In the genomic region with DNA sequence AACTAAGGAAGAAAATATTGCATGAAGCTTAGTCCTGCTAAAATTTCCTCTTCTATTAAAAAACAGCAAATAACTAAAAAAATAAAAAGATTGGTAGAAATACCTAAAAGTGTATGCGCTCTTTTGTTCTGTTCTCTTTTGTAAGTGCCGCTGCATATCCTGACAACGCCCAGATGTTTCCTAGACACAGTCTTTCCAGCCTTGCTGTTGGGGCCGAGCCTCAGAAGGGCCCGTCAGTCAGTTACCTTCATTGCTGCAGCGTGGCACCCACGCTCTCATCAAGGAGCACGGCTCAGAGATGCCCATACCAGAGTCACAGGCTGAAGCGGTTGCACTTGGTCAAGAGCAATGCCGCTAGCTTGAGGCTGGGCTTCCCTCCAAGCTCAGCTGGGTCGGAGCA, we compare ENCODE assay signal across 12 mouse cellular contexts.
DNase-seq lines count a peak whose midpoint lies in the region; ATAC-seq and TF ChIP-seq lines count a peak whose summit lies in the region.
"Had no signal": no experiment of that assay in that cellular context is flagged by ENCODE, and none has a peak within 500 bp of the region (broad histone marks: within the 10 kb centered on the region; RNA-seq: fewer than 3 reads in every experiment).

No protein-coding gene starts in this region.

- H3K27ac ChIP-seq in heart, embryonic 10.5 days = peak overlapping the region; percentile 82; the same call in 1 of the 2 replicates
- H3K27ac ChIP-seq in midbrain, embryonic 10.5 days (replicated peaks) = peak overlapping the region; percentile 57; the same call in 1 of the 2 replicates
- H3K27ac ChIP-seq in midbrain, postnatal 0 days (ENCODE audit: low read depth, low read length) = no peak overlapping the region
- H3K27ac ChIP-seq in heart, embryonic 16.5 days (ENCODE audit: low read length) = peak overlapping the region; percentile 44
- 0 out of 2 replicates have a peak overlapping the region, but pooled peaks have one; percentile 35 for H3K27ac ChIP-seq in limb, embryonic 15.5 days
- no peak overlapping the region for H3K27ac ChIP-seq in hindbrain, embryonic 11.5 days (ENCODE audit: low read depth, low read length)
- H3K27ac ChIP-seq: liver, embryonic 13.5 days; midbrain, embryonic 13.5 days had no signal

- H3K4me2 ChIP-seq in midbrain, postnatal 0 days (ENCODE audit: low read depth, low read length, poor library complexity, severe bottlenecking) = no peak overlapping the region
- H3K4me2 ChIP-seq in heart, embryonic 16.5 days (ENCODE audit: low read depth, low read length) = no peak overlapping the region
- H3K4me2 ChIP-seq in limb, embryonic 15.5 days = no peak overlapping the region
- no peak overlapping the region for H3K4me2 ChIP-seq in hindbrain, embryonic 11.5 days (replicated peaks; ENCODE audit: low read depth, low read length)
- H3K4me2 ChIP-seq: intestine, embryonic 15.5 days; liver, embryonic 13.5 days had no signal

- ATAC-seq in midbrain, postnatal 0 days (ENCODE audit: low FRiP score) = no peak
- ATAC-seq in heart, embryonic 16.5 days (replicated peaks; ENCODE audit: extremely low read depth, insufficient read depth, low FRiP score) = no peak
- ATAC-seq in limb, embryonic 15.5 days (ENCODE audit: insufficient number of reproducible peaks, low FRiP score, low TSS enrichment, low read depth) = no peak
- no peak for ATAC-seq in hindbrain, embryonic 11.5 days (ENCODE audit: low FRiP score)

- no peak for DNase-seq in heart, embryonic 10.5 days (ENCODE audit: low spot score)
- DNase-seq in heart, adult 18-20 months = no peak
- no peak for DNase-seq in midbrain, embryonic 10.5 days (ENCODE audit: low spot score)
- no peak for DNase-seq in midbrain, postnatal 0 days (ENCODE audit: low spot score)
- no peak for DNase-seq in right cerebral cortex, postnatal 25 days
- DNase-seq in hindbrain, embryonic 11.5 days (ENCODE audit: low spot score) = no peak
- DNase-seq: cerebellum, adult 8-10 months; liver, embryonic 13.5 days had no signal

- no peaks in the 10 kb centered on the region for H3K27me3 ChIP-seq in heart, embryonic 10.5 days (ENCODE audit: insufficient read depth, poor library complexity, severe bottlenecking)
- H3K27me3 ChIP-seq in midbrain, embryonic 10.5 days (ENCODE audit: low read depth, poor library complexity, severe bottlenecking) = no peaks in the 10 kb centered on the region
- no peaks in the 10 kb centered on the region for H3K27me3 ChIP-seq in midbrain, postnatal 0 days (ENCODE audit: insufficient read depth, low read length)
- H3K27me3 ChIP-seq in heart, embryonic 16.5 days (ENCODE audit: control insufficient read depth, insufficient read depth, low read length) = no peaks in the 10 kb centered on the region
- H3K27me3 ChIP-seq in limb, embryonic 15.5 days = no peaks in the 10 kb centered on the region
- H3K27me3 ChIP-seq in hindbrain, embryonic 11.5 days (ENCODE audit: control insufficient read depth, insufficient read depth, low read length) = no peaks in the 10 kb centered on the region
- H3K27me3 ChIP-seq: intestine, embryonic 15.5 days; liver, embryonic 13.5 days had no signal

- no peaks in the 10 kb centered on the region; the same call in 1 of the 2 replicates for H3K36me3 ChIP-seq in heart, embryonic 10.5 days
- H3K36me3 ChIP-seq in midbrain, embryonic 10.5 days = no peaks in the 10 kb centered on the region
- no peaks in the 10 kb centered on the region for H3K36me3 ChIP-seq in midbrain, postnatal 0 days (ENCODE audit: insufficient read depth, low read length)
- H3K36me3 ChIP-seq in heart, embryonic 16.5 days (ENCODE audit: control insufficient read depth, insufficient read depth) = no peaks in the 10 kb centered on the region
- H3K36me3 ChIP-seq in limb, embryonic 15.5 days = no peaks in the 10 kb centered on the region
- no peaks in the 10 kb centered on the region for H3K36me3 ChIP-seq in hindbrain, embryonic 11.5 days (ENCODE audit: control insufficient read depth, insufficient read depth, low read length)
- H3K36me3 ChIP-seq: intestine, embryonic 15.5 days; liver, embryonic 13.5 days; midbrain, embryonic 13.5 days had no signal

- peaks cover 21% of the 10 kb centered on the region for H3K4me1 ChIP-seq in heart, embryonic 10.5 days
- peaks cover 20% of the 10 kb centered on the region for H3K4me1 ChIP-seq in midbrain, embryonic 10.5 days
- no peaks in the 10 kb centered on the region for H3K4me1 ChIP-seq in midbrain, postnatal 0 days (ENCODE audit: insufficient read depth, low read length)
- H3K4me1 ChIP-seq in heart, embryonic 16.5 days (ENCODE audit: control insufficient read depth, insufficient read depth, low read length) = peaks cover 29% of the 10 kb centered on the region
- H3K4me1 ChIP-seq in limb, embryonic 15.5 days = peaks cover 15% of the 10 kb centered on the region; the same call in 1 of the 2 replicates
- H3K4me1 ChIP-seq in hindbrain, embryonic 11.5 days (replicated peaks; ENCODE audit: control insufficient read depth, insufficient read depth, low read length) = no peaks in the 10 kb centered on the region
- H3K4me1 ChIP-seq: intestine, embryonic 15.5 days had no signal

- H3K4me3 ChIP-seq in heart, embryonic 10.5 days = no peak overlapping the region
- no peak overlapping the region for H3K4me3 ChIP-seq in midbrain, embryonic 10.5 days
- no peak overlapping the region for H3K4me3 ChIP-seq in midbrain, postnatal 0 days (ENCODE audit: low read depth, low read length)
- H3K4me3 ChIP-seq in heart, embryonic 16.5 days (ENCODE audit: low read length) = no peak overlapping the region
- no peak overlapping the region for H3K4me3 ChIP-seq in limb, embryonic 15.5 days
- no peak overlapping the region for H3K4me3 ChIP-seq in hindbrain, embryonic 11.5 days (ENCODE audit: low read depth, low read length)
- H3K4me3 ChIP-seq: intestine, embryonic 15.5 days; liver, embryonic 13.5 days; midbrain, embryonic 13.5 days had no signal

- H3K9ac ChIP-seq in midbrain, postnatal 0 days (replicated peaks; ENCODE audit: low read length, poor library complexity, severe bottlenecking) = no peak overlapping the region
- no peak overlapping the region for H3K9ac ChIP-seq in heart, embryonic 16.5 days (ENCODE audit: low read length)
- no peak overlapping the region for H3K9ac ChIP-seq in limb, embryonic 15.5 days
- no peak overlapping the region for H3K9ac ChIP-seq in hindbrain, embryonic 11.5 days (ENCODE audit: low read depth, low read length)
- H3K9ac ChIP-seq: intestine, embryonic 15.5 days; liver, embryonic 13.5 days; midbrain, embryonic 13.5 days had no signal

- WGBS in heart, embryonic 10.5 days = 69% methylated on average over 11 of the region's 11 CpGs
- 85% methylated on average over 11 of the region's 11 CpGs for WGBS in midbrain, embryonic 10.5 days
- WGBS in midbrain, postnatal 0 days = 79% methylated on average over 11 of the region's 11 CpGs
- WGBS in heart, embryonic 16.5 days = 75% methylated on average over 11 of the region's 11 CpGs
- WGBS in limb, embryonic 15.5 days = 79% methylated on average over 11 of the region's 11 CpGs
- 80% methylated on average over 11 of the region's 11 CpGs for WGBS in hindbrain, embryonic 11.5 days

- no peaks in the 10 kb centered on the region for H3K9me3 ChIP-seq in heart, embryonic 10.5 days
- H3K9me3 ChIP-seq in midbrain, embryonic 10.5 days (replicated peaks) = no peaks in the 10 kb centered on the region
- H3K9me3 ChIP-seq in midbrain, postnatal 0 days (ENCODE audit: low read length) = no peaks in the 10 kb centered on the region
- H3K9me3 ChIP-seq in heart, embryonic 16.5 days (replicated peaks; ENCODE audit: control insufficient read depth, low read length) = no peaks in the 10 kb centered on the region
- no peaks in the 10 kb centered on the region for H3K9me3 ChIP-seq in limb, embryonic 15.5 days
- no peaks in the 10 kb centered on the region; the same call in 1 of the 2 replicates for H3K9me3 ChIP-seq in hindbrain, embryonic 11.5 days (ENCODE audit: control insufficient read depth, low read length)
- H3K9me3 ChIP-seq: intestine, embryonic 15.5 days; liver, embryonic 13.5 days; midbrain, embryonic 13.5 days had no signal

- no peak for TF ChIP-seq CTCF in midbrain, postnatal 0 days (IDR thresholded peaks at IDR 0.05)

Comparison
In these comparisons a context has a peak if more than half of its experiments do, and no peak if none do; other contexts are left out.
1. H3K27ac ChIP-seq: peak in heart, embryonic 10.5 days (single experiment), midbrain, embryonic 10.5 days (single experiment), heart, embryonic 16.5 days (single experiment) and limb, embryonic 15.5 days (single experiment); none in midbrain, postnatal 0 days (single experiment) and hindbrain, embryonic 11.5 days (single experiment).